ENCODE assay signal across 7 mouse cellular contexts in the genomic region with DNA sequence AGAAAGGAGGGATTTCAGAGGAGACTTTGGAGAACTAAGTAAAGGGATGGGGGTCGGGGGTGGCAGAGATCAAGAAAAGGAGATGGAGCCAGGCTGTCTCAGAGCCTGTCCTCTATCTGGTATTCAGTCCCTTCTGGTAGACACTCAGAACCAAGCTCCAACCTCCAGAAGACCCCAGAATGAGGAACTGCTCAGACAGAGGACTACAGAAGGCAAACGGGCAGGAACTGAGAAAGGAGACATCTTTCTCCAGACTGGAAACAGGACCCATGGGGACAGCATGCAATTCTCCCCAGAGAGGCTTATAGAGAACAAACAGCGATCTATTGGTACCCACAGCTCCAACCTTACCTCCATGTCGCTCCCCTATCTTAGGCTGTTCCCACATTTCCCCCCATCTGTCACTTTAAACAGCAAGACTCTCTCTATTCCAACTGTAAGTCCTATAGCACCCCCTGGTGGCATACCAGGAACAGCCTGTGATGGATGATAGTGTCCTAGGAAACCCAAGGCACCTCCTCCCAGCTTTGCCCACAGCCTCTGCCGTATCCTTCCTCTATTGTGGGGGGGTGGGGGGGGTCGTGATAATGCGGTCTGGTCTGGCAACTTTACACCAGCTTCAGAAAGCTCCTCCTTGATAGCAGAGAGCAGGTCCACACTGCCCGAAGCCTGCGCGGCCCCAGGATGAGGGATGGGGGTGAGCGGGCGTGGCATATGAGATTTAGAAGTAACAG. TPM values are rescaled to one million over a fixed set of nuclear protein-coding genes. Genes with fewer than 3 reads are reported as not detected.
DNase-seq lines count a peak whose midpoint lies in the region; ATAC-seq and TF ChIP-seq lines count a peak whose summit lies in the region.

No protein-coding gene starts in this region.

- H3K4me3 ChIP-seq in cortical plate, adult 2 months (ENCODE audit: insufficient read depth, low read length) = no peak overlapping the region
- H3K4me3 ChIP-seq in midbrain, embryonic 11.5 days (ENCODE audit: low read depth, low read length) = no peak overlapping the region
- no peak overlapping the region for H3K4me3 ChIP-seq in small intestine, adult 2 months (ENCODE audit: low read depth, low read length)

- peak; percentile 81 for TF ChIP-seq CTCF in cortical plate, adult 2 months (IDR thresholded peaks at IDR 0.05; ENCODE audit: extremely low read depth, insufficient read depth, low read length)
- TF ChIP-seq CTCF in small intestine, adult 2 months (IDR thresholded peaks at IDR 0.05; ENCODE audit: extremely low read depth, insufficient read length, insufficient replicate concordance, low read depth, low read length) = peak; percentile 61; the same call in 1 of the 2 replicates

- peak; percentile 74 for ATAC-seq in midbrain, embryonic 11.5 days (ENCODE audit: low FRiP score)

- H3K27me3 ChIP-seq in midbrain, embryonic 11.5 days (ENCODE audit: control insufficient read depth, insufficient read depth, low read length) = no peaks in the 10 kb centered on the region
- H3K27me3 ChIP-seq in small intestine, adult 2 months (ENCODE audit: control insufficient read depth, insufficient read depth, low read length) = no peaks in the 10 kb centered on the region

- intact Hi-C loops in left cerebral cortex, postnatal 10 days (cut with DNase I) = loop anchor here (2.0 to 10.0 kb wide), 4 partner anchors 80 to 220 kb away; partner anchors contain the start of gene Csrp1

- no peak for TF ChIP-seq POLR2A in cortical plate, adult 2 months (IDR thresholded peaks at IDR 0.05; ENCODE audit: extremely low read depth, insufficient read depth, low read length)
- no peak for TF ChIP-seq POLR2A in small intestine, adult 2 months (IDR thresholded peaks at IDR 0.05; ENCODE audit: low read depth, low read length)

- 46% methylated on average over 12 of the region's 12 CpGs for WGBS in midbrain, embryonic 11.5 days
- WGBS in small intestine, adult 2 months = 41% methylated on average over 12 of the region's 12 CpGs

- DNase-seq in adrenal gland, adult 8-10 months = peak; percentile 47
- peak; percentile 88 for DNase-seq in gastrocnemius, postnatal 10 days
- DNase-seq in induced T-regulatory cell, adult 2 months (ENCODE audit: low read depth) = peak; percentile 70
- peak; percentile 87 for DNase-seq in left cerebral cortex, postnatal 10 days (ENCODE audit: extremely low spot score in 1 of 2, low spot score in 2 of 2)
- peak; percentile 93 for DNase-seq in midbrain, embryonic 11.5 days (ENCODE audit: low spot score, missing footprints)

- H3K36me3 ChIP-seq in midbrain, embryonic 11.5 days (ENCODE audit: control insufficient read depth, insufficient read depth, low read length) = no peaks in the 10 kb centered on the region
- H3K36me3 ChIP-seq in small intestine, adult 2 months (ENCODE audit: control insufficient read depth, insufficient read depth, low read length) = no peaks in the 10 kb centered on the region

- H3K9ac ChIP-seq in midbrain, embryonic 11.5 days (ENCODE audit: low read length) = no peak overlapping the region

- H3K4me1 ChIP-seq in cortical plate, adult 2 months (ENCODE audit: control insufficient read depth, insufficient read depth, low read length) = 0 out of 2 replicates have a peak, but pooled peaks cover 2% of the 10 kb centered on the region
- no peaks in the 10 kb centered on the region for H3K4me1 ChIP-seq in midbrain, embryonic 11.5 days (ENCODE audit: control insufficient read depth, insufficient read depth, low read length)
- no peaks in the 10 kb centered on the region for H3K4me1 ChIP-seq in small intestine, adult 2 months (ENCODE audit: control insufficient read depth, insufficient read depth, insufficient read length, low read length)

- no peak overlapping the region for H3K27ac ChIP-seq in cortical plate, adult 2 months (ENCODE audit: insufficient read depth, low read length)
- no peak overlapping the region for H3K27ac ChIP-seq in midbrain, embryonic 11.5 days (ENCODE audit: low read depth, low read length)
- H3K27ac ChIP-seq in small intestine, adult 2 months (ENCODE audit: insufficient read depth, low read depth, low read length) = no peak overlapping the region

- H3K4me2 ChIP-seq in midbrain, embryonic 11.5 days = no peak overlapping the region

- no peaks in the 10 kb centered on the region for H3K9me3 ChIP-seq in midbrain, embryonic 11.5 days (ENCODE audit: control insufficient read depth, low read length)

RNA-seq across cellular contexts. Expression of gene Pkp1, which starts 25.7 kb away (rescaled TPM):
- total RNA-seq in adrenal gland, adult 8-10 months (2022) = under 1 TPM in 2 of 4 experiments, not detected in 2; 0.09 to 0.32 TPM
- polyA plus RNA-seq in cortical plate, adult 2 months (2012; rRNA removed) = 0.15 and 0.25 TPM in 2 replicates
- under 1 TPM in 1 of 2 experiments, not detected in 1; 0.07 TPM for total RNA-seq in gastrocnemius, postnatal 10 days (2021)
- under 1 TPM; 0.16 to 0.19 TPM for total RNA-seq in left cerebral cortex, postnatal 10 days (2021)
- 0.04 and 0.11 TPM in 2 replicates for polyA plus RNA-seq in midbrain, embryonic 11.5 days (2014; fragmentation: Nextera tagmentation; extraction: Ambion mirVana)
- 5.0 and 12.5 TPM in 2 replicates for polyA plus RNA-seq in small intestine, adult 2 months (2012; rRNA removed)
